Mouse (Mus musculus): ENCODE results near the gene Ptprh.

- TF ChIP-seq CTCF (IDR thresholded peaks at IDR 0.05; ENCODE audit: control insufficient read depth, insufficient read depth, low read length): no peak
- TF ChIP-seq POLR2A (IDR thresholded peaks at IDR 0.05; ENCODE audit: borderline replicate concordance, control insufficient read depth, low read depth, low read length): no peak
These were observed 71.7 kb downstream of the Ptprh start, which contains the start of gene Dnaaf3 for GRCm38 (mm10) chr7:4532005-4532729.

Data from bone marrow, adult 2 months (tissue).